Mouse (Mus musculus) cerebellum, adult (tissue): ENCODE results near the gene Hoxa7.

Experiments used
- ATAC-seq: cut with Nextera tagmentation; 2 replicates; pipeline ENCODE4 v1.9.2; 2017; ENCODE audit warnings: mild to moderate bottlenecking, moderate library complexity, mixed read lengths; ENCODE audit not compliant: insufficient number of reproducible peaks, low FRiP score, low TSS enrichment

The Hoxa7 gene

GRCm38 (mm10) chr6:52180726-52181125 lies 40.9 kb downstream of the Hoxa7 start:
- no peak for ATAC-seq

DNA sequence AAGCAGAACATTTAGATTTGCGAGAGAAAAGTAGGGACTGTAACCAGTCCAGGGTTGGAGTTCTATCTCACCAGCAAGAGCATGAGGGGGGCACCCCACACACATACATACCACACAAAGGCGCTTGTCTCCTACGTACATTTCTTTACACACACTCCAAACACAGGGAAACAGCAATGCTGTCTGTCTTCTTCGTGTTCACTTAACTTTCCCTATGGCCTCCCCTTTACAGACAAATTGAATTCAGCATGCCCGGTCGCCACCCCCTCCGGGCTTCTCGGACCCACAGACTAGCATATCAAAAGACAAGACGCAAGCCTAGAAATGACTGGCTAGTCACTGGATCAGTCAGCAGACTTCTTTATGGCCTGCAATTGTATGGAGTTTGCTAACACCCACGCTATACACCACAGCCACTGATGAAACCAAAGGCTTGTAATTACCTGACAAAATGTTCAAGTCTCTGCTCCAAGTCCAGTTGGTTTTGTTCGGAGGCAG lies 41.4 kb downstream of the Hoxa7 start:
- ATAC-seq: no peak

GRCm38 (mm10) chr6:52179690-52180089 lies 42.0 kb downstream of the Hoxa7 start:
- ATAC-seq: no peak

DNA sequence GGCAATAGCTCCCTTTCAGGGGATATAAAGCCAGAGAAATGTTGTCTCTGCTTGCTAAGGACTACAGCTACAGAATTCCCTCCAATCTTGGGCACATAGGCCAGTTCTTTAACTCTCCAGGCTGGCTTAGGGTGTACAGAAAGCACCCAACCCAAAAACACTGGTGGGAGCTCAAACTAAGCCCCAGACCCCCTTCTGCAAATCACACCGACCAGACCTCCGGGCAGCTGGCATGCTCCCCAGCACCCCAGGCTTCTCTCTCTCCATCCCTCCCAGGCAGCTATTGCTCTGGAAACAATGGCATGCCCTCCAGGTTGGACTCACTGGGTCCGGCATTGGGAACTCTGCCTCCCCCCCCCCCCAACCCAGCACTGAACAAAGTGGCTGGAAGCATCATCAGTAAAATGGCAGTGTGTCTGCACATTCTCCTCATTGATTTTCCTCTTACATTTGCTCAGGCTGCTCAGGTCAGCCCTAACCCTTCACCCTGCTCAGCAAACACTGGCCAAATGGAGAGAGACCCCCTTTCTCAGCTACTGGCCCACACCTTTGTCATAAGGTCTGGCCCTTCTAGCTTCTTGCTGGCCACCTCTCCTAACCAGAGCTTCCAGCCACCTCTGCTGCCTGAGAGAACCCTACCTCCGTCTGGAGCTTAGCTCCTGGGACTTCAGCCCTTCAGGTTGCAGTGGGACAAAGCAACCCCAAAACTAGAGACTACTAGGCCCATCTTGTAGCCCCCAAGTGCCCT lies 42.6 kb downstream of the Hoxa7 start:
- ATAC-seq: no peak

- no peak for ATAC-seq
Observed at GRCm38 (mm10) chr6:52177806-52178205, 43.8 kb downstream of the Hoxa7 start.

GRCm38 (mm10) chr6:52177061-52177735 lies 44.5 kb downstream of the Hoxa7 start, which contains the start of gene 5730596B20Rik:
TSS of gene 5730596B20Rik (plus strand) at chr6:52177498.
- no peak for ATAC-seq

DNA sequence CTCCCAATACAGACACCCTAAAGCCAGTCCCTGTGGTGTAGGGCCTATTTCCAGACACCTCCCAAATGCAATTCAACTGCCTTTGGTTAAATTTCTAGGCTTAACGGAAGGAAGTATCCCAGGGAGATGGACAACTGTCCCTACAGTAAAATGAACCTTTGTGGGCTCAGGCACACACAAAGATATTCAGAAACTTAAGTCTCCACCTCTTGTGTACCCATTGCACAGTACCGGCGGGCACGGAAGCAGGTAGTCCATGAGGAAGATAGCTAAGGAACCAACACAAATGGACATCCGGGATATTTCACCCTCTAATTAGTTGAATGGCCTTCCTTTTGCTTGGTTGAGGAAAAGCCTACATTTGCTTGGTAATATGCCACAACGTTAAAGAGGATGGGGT lies 45.3 kb downstream of the Hoxa7 start:
- ATAC-seq: no peak

DNA sequence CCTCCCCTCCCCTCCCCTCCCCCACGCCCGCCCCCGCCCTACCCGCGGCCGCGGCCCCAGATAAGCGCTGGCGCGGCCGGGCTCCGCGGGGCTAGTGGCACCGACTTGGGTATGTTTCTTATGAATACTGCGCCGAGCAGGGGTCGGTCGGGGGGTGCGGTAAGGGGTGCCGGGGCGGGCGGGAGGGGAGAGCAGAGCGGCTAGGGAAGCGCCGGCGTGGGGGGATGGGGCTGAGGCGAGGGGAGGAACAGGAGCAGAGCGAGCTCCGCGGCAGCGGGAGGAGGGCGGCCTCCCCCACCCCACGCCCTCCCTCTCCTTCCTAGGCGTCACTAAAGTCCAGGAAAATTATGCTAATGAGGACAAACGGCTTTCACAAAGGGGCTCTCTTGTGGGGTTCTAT lies 45.8 kb downstream of the Hoxa7 start:
- no peak for ATAC-seq

DNA sequence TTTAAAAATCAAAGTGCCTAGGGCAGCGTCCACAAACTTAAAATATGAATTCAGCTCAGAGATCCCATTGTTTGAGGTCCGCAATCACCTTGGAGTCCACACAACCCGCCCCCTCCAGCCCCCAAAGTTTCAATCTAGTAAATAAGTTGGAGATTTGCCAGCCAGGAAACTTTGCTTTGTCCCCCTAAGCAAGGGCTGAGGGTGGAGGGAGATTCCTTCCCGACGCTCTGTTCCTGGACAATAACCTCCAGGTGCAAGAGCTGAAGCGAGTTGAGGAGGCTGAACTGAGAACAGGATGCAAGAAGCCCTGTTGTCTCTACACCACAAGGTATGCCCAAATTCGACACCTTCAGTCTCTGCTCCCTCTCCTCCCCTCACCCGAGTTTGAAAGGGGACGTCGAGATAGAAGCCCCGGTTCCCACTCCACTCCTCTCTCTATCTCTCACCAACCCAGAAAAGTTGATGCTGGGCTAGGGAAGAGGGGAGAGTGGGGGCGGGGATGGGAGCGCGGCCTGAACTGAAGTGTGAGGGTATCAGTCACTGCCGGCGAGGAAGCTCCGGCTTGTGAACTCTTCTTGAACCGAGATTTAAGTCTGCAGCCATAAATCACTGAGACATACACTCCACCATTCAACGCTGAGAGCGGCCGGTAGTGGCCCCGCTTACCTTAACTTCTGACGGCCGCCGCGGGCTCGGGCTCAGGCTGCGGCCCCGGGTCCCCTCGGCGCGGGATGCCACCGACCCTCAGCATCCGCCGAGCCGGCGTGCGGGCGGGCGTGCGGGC lies 46.5 kb downstream of the Hoxa7 start:
- no peak for ATAC-seq

- no peak for ATAC-seq
Observed at GRCm38 (mm10) chr6:52173648-52174047, 48.0 kb downstream of the Hoxa7 start.

- no peak for ATAC-seq
Observed at GRCm38 (mm10) chr6:52172501-52172900, 49.2 kb downstream of the Hoxa7 start.

- ATAC-seq: no peak
Observed at GRCm38 (mm10) chr6:52171938-52172337, 49.7 kb downstream of the Hoxa7 start.

- no peak for ATAC-seq
Observed at GRCm38 (mm10) chr6:52171331-52171730, 50.3 kb downstream of the Hoxa7 start.

- no peak for ATAC-seq
Observed at GRCm38 (mm10) chr6:52170898-52171223, 50.8 kb downstream of the Hoxa7 start.

- no peak for ATAC-seq
Observed at GRCm38 (mm10) chr6:52170166-52170897, 51.3 kb downstream of the Hoxa7 start.

DNA sequence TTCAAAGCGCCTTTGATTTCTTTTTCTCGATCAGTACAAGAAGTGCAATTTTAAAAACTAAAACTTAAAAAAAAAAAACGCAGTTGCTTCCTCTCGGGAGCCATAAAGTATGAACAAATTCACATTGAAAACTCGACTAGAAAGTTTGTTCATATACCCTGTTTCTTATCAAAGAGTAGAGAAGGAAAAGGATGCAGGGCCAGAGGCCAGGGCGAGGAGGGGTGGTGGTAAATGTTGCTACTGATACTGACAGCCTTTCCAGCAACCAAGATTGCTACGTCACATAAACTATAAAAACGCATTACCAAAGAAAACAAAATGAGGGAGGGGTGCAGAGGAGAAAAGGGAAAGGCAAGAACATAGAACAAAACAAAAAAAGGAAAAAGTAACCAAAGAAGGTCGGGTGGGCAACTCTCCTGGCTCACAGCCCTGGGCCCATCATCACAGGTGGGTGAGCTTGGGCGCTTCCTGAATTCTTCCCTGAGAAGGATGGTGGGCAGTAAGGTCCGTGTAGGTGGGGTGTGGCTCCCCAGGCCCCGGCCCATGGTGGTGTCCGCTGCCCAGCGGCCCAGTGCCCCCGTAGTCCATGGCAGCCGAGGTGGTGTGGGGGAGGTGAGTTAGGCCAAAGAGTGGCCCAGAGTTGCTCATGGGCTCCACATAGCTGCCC lies 52.0 kb downstream of the Hoxa7 start:
- no peak for ATAC-seq

DNA sequence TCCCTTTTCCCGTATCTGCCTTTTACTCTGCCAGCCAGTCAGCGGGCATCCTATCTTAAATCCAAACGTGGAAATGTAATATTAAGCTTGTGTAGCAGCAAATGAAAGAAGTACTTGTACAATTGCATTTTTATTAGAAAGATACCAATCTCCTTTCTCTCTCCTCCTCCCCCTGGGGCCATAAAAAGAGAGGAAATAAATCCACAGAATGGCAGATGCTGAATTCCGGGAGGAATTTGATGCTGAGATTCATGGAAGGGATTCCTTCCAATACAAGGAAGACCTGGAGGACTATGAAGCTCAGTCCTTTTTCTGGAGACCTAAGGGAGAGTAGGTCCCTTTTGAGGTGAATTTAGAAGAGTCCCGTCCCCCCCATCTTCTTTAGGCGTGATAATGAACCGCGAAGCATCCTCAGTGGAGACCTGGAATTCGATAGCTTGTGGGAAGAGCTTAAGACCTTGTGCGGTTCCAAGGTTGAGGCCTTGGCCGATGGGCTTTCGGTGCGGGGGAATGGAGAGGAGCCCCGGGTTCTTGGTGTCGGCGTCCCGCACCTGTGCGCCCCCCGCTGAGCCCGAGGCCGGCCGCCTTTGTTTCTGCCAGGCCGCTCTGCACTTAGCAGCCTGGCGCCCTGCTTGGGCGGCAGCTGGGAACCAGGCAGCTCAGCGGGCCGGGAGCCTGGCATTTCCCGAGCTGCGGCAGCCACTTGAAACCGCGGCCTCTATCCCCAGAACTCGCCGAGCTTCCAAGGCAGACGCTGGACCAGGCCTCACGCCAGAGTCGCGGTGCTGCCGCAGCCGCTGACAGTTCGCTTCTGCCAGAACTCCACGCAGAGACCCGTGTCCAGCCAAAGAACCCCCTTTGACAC lies 53.2 kb downstream of the Hoxa7 start:
- ATAC-seq: no peak

- ATAC-seq: no peak
Observed at GRCm38 (mm10) chr6:52167736-52168161, 53.9 kb downstream of the Hoxa7 start.

DNA sequence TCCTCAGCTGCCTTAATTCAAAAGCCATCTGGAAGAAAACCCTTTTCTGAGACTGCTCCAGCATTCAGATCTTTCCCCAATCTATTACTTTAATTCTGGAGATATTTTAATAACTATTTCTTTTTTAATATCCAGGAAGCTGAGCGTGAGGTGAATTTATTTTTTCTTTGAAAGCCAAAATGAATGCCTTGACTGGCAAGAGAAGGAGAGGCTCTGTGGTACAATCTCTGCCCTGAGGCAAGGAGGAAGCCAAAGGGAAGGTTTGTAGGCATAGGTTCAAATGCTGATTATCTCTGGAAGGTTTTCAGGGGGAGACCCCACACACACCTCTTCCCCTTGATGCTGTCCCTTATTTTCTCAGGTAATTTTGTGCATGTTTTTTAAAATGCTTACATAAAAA lies 54.5 kb downstream of the Hoxa7 start:
- ATAC-seq: no peak
